Comparison of ENCODE assay signal across 21 mouse cellular contexts in genomic region chr2:44961192-44961591, GRCm38 (mm10). TPM values are rescaled to one million over a fixed set of nuclear protein-coding genes. Genes with fewer than 3 reads are reported as not detected.
DNase-seq lines count a peak whose midpoint lies in the region; ATAC-seq and TF ChIP-seq lines count a peak whose summit lies in the region.
"Had no signal": no experiment of that assay in that cellular context is flagged by ENCODE, and none has a peak within 500 bp of the region (broad histone marks: within the 10 kb centered on the region; RNA-seq: fewer than 3 reads in every experiment).

No protein-coding gene starts in this region.

- H3K9me3 ChIP-seq in midbrain, embryonic 11.5 days (ENCODE audit: control insufficient read depth, low read length): no peaks in the 10 kb centered on the region
- H3K9me3 ChIP-seq in midbrain, embryonic 14.5 days (ENCODE audit: control insufficient read depth, low read length): no peaks in the 10 kb centered on the region
- H3K9me3 ChIP-seq: embryonic facial prominence, embryonic 15.5 days; heart, embryonic 15.5 days had no signal

- DNase-seq in midbrain, embryonic 11.5 days (ENCODE audit: low spot score, missing footprints): peak; percentile 73
- no peak for DNase-seq in midbrain, embryonic 14.5 days
- peak; percentile 59 for DNase-seq in NIH3T3 (ENCODE audit: low read depth)
- DNase-seq in embryo, embryonic 11 days: no peak
- no peak for DNase-seq in kidney, adult 9 months
- DNase-seq: adrenal gland, postnatal 14 days; B cell, adult 2 months; cerebellum, adult 2 months; cerebellum, postnatal 10 days; gastrocnemius, postnatal 14 days; heart, adult 2 months; heart, postnatal 14 days; kidney, adult 8-10 months had no signal

- WGBS in midbrain, embryonic 11.5 days: 91% methylated on average over 4 of the region's 4 CpGs
- 95% methylated on average over 4 of the region's 4 CpGs for WGBS in midbrain, embryonic 14.5 days

- H3K79me2 ChIP-seq in C2C12 (ENCODE audit: control insufficient read depth, insufficient read depth): no peaks in the 10 kb centered on the region
- H3K79me2 ChIP-seq in myocyte (ENCODE audit: control insufficient read depth, insufficient read depth): no peaks in the 10 kb centered on the region

- no peaks in the 10 kb centered on the region for H3K27me3 ChIP-seq in midbrain, embryonic 11.5 days (ENCODE audit: control insufficient read depth, insufficient read depth, low read length)
- H3K27me3 ChIP-seq in midbrain, embryonic 14.5 days (ENCODE audit: control insufficient read depth, insufficient read depth, low read length): no peaks in the 10 kb centered on the region
- H3K27me3 ChIP-seq in C2C12 (ENCODE audit: control insufficient read depth, insufficient read depth, insufficient read length) (no peaks in the 10 kb centered on the region), myocyte (ENCODE audit: control insufficient read depth, insufficient read depth, insufficient read length) (no peaks in the 10 kb centered on the region)
- H3K27me3 ChIP-seq: embryonic facial prominence, embryonic 15.5 days; heart, embryonic 15.5 days had no signal

- TF ChIP-seq POLR2A in myocyte (IDR thresholded peaks at IDR 0.05; ENCODE audit: insufficient read length, low read depth): no peak

- TF ChIP-seq CTCF in C2C12 (IDR thresholded peaks at IDR 0.05; ENCODE audit: control insufficient read depth, insufficient read depth, insufficient read length): no peak

- ATAC-seq in midbrain, embryonic 11.5 days (ENCODE audit: low FRiP score): no peak
- no peak for ATAC-seq in midbrain, embryonic 14.5 days (ENCODE audit: low FRiP score, low TSS enrichment)
- ATAC-seq: forebrain, embryonic 16.5 days; hindbrain, embryonic 16.5 days; intestine, postnatal 0 days had no signal

- no peak overlapping the region for H3K9ac ChIP-seq in midbrain, embryonic 11.5 days (ENCODE audit: low read length)
- H3K9ac ChIP-seq in midbrain, embryonic 14.5 days (replicated peaks; ENCODE audit: low read length): no peak overlapping the region
- H3K9ac ChIP-seq: embryonic facial prominence, embryonic 15.5 days; heart, embryonic 15.5 days had no signal

- no peaks in the 10 kb centered on the region for H3K36me3 ChIP-seq in midbrain, embryonic 11.5 days (ENCODE audit: control insufficient read depth, insufficient read depth, low read length)
- H3K36me3 ChIP-seq in midbrain, embryonic 14.5 days (ENCODE audit: control insufficient read depth, insufficient read depth, low read length): no peaks in the 10 kb centered on the region
- H3K36me3 ChIP-seq in C2C12 (ENCODE audit: control insufficient read depth, insufficient read depth) (no peaks in the 10 kb centered on the region), myocyte (ENCODE audit: control insufficient read depth, insufficient read depth) (no peaks in the 10 kb centered on the region)
- H3K36me3 ChIP-seq: embryonic facial prominence, embryonic 15.5 days; heart, embryonic 15.5 days had no signal

- H3K4me2 ChIP-seq in midbrain, embryonic 11.5 days: no peak overlapping the region
- H3K4me2 ChIP-seq in midbrain, embryonic 14.5 days (ENCODE audit: low read length): no peak overlapping the region
- H3K4me2 ChIP-seq in myocyte (ENCODE audit: low read depth): peak overlapping the region; percentile 71
- H3K4me2 ChIP-seq: embryonic facial prominence, embryonic 15.5 days; heart, embryonic 11.5 days; heart, embryonic 15.5 days had no signal

- no peaks in the 10 kb centered on the region for H3K79me3 ChIP-seq in C2C12 (ENCODE audit: low read depth)

- H3ac ChIP-seq in C2C12 (ENCODE audit: control insufficient read depth, insufficient read length, low read depth) (peak overlapping the region; percentile 7), myocyte (ENCODE audit: control insufficient read depth, insufficient read length) (no peak overlapping the region)

- no peak overlapping the region for H3K4me3 ChIP-seq in midbrain, embryonic 11.5 days (ENCODE audit: low read depth, low read length)
- H3K4me3 ChIP-seq in midbrain, embryonic 14.5 days (replicated peaks; ENCODE audit: low read depth, low read length): no peak overlapping the region
- H3K4me3 ChIP-seq in C2C12 (ENCODE audit: insufficient read depth, poor library complexity, severe bottlenecking) (no peak overlapping the region), myocyte (no peak overlapping the region)
- H3K4me3 ChIP-seq: embryonic facial prominence, embryonic 15.5 days; heart, adult 2 months; heart, embryonic 15.5 days had no signal

- no peak overlapping the region for H3K27ac ChIP-seq in midbrain, embryonic 11.5 days (ENCODE audit: low read depth, low read length)
- H3K27ac ChIP-seq in midbrain, embryonic 14.5 days (replicated peaks; ENCODE audit: low read depth, low read length): no peak overlapping the region
- H3K27ac ChIP-seq: embryonic facial prominence, embryonic 15.5 days; heart, adult 2 months; heart, embryonic 15.5 days had no signal

- H3K4me1 ChIP-seq in midbrain, embryonic 11.5 days (ENCODE audit: control insufficient read depth, insufficient read depth, low read length): no peaks in the 10 kb centered on the region
- H3K4me1 ChIP-seq in midbrain, embryonic 14.5 days (ENCODE audit: control insufficient read depth, insufficient read depth, low read length): no peaks in the 10 kb centered on the region
- H3K4me1 ChIP-seq: embryonic facial prominence, embryonic 15.5 days had no signal

TF ChIP-seq in C2C12, 6 proteins besides CTCF, POLR2A, EP300 and RAD21:
- TF ChIP-seq FOSL1 (IDR thresholded peaks at IDR 0.05; ENCODE audit: insufficient read depth, low read length, poor library complexity, severe bottlenecking) (peak; percentile 38), CEBPB (IDR thresholded peaks at IDR 0.05; ENCODE audit: low read depth) (peak; percentile 69), USF1 (IDR thresholded peaks at IDR 0.05; ENCODE audit: low read depth) (no peak), MAX (IDR thresholded peaks at IDR 0.05) (peak; percentile 66)

TF ChIP-seq in myocyte, 11 proteins besides CTCF, POLR2A, EP300 and RAD21:
- TF ChIP-seq MAX (IDR thresholded peaks at IDR 0.05; ENCODE audit: low read depth) (no peak), CEBPB (IDR thresholded peaks at IDR 0.05; ENCODE audit: insufficient read depth, poor library complexity, severe bottlenecking) (peak; percentile 59)

RNA-seq across cellular contexts. Expression of gene Gtdc1, which starts 33.7 kb away (rescaled TPM):
- 13.4 and 15.8 TPM in 2 replicates for polyA plus RNA-seq in midbrain, embryonic 11.5 days (2014; fragmentation: Nextera tagmentation; extraction: Ambion mirVana)
- polyA plus RNA-seq in midbrain, embryonic 14.5 days (2014; fragmentation: Nextera tagmentation; extraction: Ambion mirVana): 23.5 and 24.8 TPM in 2 replicates
- 3.6 TPM for polyA plus RNA-seq in C2C12 (2012; fragmentation: generic; extraction: Trizol)
- polyA plus RNA-seq in myocyte (2012; fragmentation: generic; extraction: Trizol): 4.9 TPM

Comparison
In these comparisons a context has a peak if more than half of its experiments do, and no peak if none do; other contexts are left out.
1. DNase-seq: peak in midbrain, embryonic 11.5 days (single experiment) and NIH3T3 (single experiment); none in midbrain, embryonic 14.5 days (single experiment), embryo, embryonic 11 days (single experiment) and kidney, adult 9 months (single experiment).